Mouse (Mus musculus): ENCODE measurements around the gene Art4. TPM values are rescaled to one million over a fixed set of nuclear protein-coding genes. Genes with fewer than 3 reads are reported as not detected.
"Not testable (repeated sequence)": the region's sequence is repeated elsewhere in the genome, so short reads cannot be mapped to it uniquely, and the experiment has no call there.

The Art4 gene
- polyA plus RNA-seq, 1 experiment from 2014 or later = 0.06 TPM

DNA sequence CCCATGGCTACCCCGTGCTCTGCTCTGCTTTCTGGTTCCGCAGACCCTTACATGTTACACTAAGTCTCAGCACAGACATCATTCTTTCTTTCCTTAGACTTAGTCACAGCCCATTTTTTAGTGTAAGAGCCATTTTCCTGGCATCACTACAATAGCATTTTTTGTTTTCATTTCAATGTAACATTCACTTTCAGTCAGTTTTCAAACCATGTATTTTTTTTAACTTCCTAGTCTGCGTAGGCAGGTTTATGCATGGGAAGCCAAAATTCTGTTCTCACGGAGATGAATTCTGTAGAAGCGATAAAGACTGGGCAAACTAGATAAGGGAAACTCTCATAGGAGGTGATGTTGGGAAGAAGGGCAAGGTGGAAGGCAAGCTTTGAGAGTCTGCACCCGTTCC, 32.0 kb upstream of the Art4 start:
- Histone ChIP-seq H3K9me3 (no peaks in the 10 kb centered on the region), H3K4me3 (no peak overlapping the region), H3K9ac (replicated peaks) (no peak overlapping the region), H3K4me2 (replicated peaks) (no peak overlapping the region), H3K27me3 (no peaks in the 10 kb centered on the region), H3K4me1 (no peaks in the 10 kb centered on the region), H3K27ac (replicated peaks) (no peak overlapping the region), H3K36me3 (no peaks in the 10 kb centered on the region)
- no peak for ATAC-seq (replicated peaks)
- 94% methylated on average over 6 of the region's 6 CpGs for WGBS

DNA sequence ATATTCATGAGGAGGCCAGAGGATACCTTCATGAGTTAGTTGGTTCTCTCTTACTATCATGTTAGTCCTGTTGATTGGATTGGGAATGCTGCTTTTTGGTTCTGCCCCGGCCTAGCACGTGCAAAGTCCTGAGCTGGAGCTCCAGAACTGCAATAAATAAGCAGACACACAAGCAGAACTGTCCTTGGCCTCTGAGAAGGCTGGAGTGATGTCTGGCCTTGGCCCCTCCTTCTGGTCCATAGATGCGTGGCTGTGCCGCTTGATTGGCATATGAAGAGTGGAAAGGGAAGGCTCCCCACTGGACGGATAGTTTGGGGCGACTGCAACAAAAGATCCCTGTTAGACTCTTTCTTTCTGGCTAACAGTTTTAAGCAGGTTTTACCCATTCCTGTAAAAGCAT, 31.5 kb upstream of the Art4 start:
- H3K27me3 ChIP-seq = no peaks in the 10 kb centered on the region
- no peak overlapping the region for H3K9ac ChIP-seq (replicated peaks)
- ATAC-seq (replicated peaks) = no peak

DNA sequence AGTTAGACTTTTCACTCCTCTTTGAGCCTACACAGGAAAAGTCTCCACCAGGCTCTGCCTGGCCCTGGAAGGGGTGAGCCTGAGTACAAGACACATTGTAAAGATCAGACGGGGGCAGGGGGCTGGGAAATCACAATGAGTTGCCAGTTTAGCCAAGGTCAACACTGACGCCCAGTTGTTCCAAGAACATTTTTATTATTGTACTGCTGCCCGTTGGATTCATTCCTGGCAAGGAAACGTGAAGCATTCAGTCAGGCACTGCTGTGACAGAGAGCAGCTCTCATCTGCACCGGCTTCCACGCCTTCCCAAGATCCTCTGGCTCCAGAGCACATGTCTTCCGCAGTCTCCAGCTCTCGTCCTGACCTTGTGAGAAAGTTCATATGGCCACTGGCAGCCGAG, 30.3 kb upstream of the Art4 start:
- H3K9me3 ChIP-seq = no peaks in the 10 kb centered on the region
- H3K4me2 ChIP-seq (replicated peaks) = no peak overlapping the region
- 81% methylated on average over 9 of the region's 9 CpGs for WGBS
- no peak overlapping the region for H3K4me3 ChIP-seq
- no peaks in the 10 kb centered on the region for H3K27me3 ChIP-seq
- no peaks in the 10 kb centered on the region for H3K4me1 ChIP-seq
- H3K27ac ChIP-seq (replicated peaks) = no peak overlapping the region
- no peak overlapping the region for H3K9ac ChIP-seq (replicated peaks)
- no peak for ATAC-seq (replicated peaks)
- H3K36me3 ChIP-seq = no peaks in the 10 kb centered on the region

More for the DNA sequence above, 31.5 kb upstream of the Art4 start:
- Histone ChIP-seq H3K4me2 (replicated peaks) (no peak overlapping the region), H3K4me3 (no peak overlapping the region), H3K27ac (replicated peaks) (no peak overlapping the region), H3K9me3 (no peaks in the 10 kb centered on the region), H3K36me3 (no peaks in the 10 kb centered on the region), H3K4me1 (no peaks in the 10 kb centered on the region)
- 88% methylated on average over 6 of the region's 6 CpGs for WGBS

DNA sequence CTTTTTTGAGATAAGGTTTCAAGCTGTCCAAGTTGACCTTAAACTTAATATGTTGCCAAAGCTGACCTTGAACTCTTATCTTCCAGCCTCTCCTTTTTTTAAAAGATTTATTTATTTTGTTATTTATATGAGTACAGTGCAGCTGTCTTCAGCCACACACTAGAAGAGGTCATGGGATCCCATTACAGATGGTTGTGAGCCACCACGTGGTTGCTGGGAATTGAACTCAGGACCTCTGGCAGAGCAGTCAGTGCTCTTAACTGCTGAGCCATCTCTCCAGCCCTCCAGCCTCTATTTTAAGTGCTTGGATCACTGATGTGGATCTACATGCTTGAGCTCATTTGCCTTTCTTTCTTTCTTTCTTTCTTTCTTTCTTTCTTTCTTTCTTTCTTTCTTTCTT, 27.2 kb upstream of the Art4 start:
- not testable (repeated sequence) for H3K4me1 ChIP-seq; H3K27me3 ChIP-seq; ATAC-seq (replicated peaks); H3K9ac ChIP-seq (replicated peaks); H3K4me3 ChIP-seq; H3K27ac ChIP-seq (replicated peaks); H3K4me2 ChIP-seq (replicated peaks); H3K9me3 ChIP-seq; H3K36me3 ChIP-seq
- 59% methylated on average over 1 of the region's 1 CpGs for WGBS

DNA sequence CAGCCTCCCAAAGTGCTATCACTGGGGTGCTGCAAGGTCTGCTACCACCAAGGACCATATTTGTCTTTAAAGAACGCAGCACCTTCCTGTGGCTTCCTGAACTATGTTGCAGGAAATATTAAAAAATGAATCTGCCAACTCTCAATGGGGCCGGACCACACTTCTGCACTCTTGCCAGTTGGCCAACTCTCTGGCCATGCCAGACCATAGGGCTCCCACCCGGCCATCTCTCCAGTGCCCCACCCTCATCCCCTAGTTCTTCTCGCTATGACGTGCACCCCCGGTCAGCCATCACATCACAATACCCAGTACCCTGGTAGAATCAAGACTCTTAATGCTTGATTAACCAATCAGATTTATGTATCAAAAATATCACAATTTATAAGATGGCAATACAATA, 26.4 kb upstream of the Art4 start:
- Histone ChIP-seq H3K9ac (replicated peaks) (no peak overlapping the region), H3K4me3 (no peak overlapping the region), H3K4me2 (replicated peaks) (no peak overlapping the region), H3K27me3 (no peaks in the 10 kb centered on the region), H3K27ac (replicated peaks) (no peak overlapping the region), H3K36me3 (no peaks in the 10 kb centered on the region), H3K4me1 (no peaks in the 10 kb centered on the region), H3K9me3 (no peaks in the 10 kb centered on the region)
- ATAC-seq (replicated peaks) = no peak
- WGBS = 94% methylated on average over 6 of the region's 6 CpGs

DNA sequence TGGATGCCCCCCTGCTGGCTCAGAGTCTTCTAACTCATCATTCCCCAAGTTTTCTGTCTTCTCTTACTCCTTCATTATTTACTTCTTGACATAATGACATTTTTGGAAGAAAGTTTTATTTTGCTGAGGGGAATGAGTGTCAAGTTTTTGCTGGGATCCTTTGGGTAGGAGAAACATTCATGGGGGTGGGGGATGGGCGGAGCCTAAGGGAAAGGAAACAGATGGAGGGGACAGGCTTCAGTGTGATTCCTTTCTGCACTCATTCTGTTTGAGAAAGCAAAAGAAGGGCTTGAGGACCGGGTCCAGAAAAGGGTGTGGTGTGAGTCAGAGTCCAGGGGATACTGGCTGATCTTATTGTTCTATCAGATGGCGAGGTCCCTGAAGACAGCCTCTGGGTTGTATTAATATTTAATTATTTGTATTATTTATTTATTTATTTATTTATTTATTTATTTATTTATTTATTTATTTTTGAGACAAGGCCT, 25.9 kb upstream of the Art4 start:
- WGBS = 87% methylated on average over 3 of the region's 3 CpGs

DNA sequence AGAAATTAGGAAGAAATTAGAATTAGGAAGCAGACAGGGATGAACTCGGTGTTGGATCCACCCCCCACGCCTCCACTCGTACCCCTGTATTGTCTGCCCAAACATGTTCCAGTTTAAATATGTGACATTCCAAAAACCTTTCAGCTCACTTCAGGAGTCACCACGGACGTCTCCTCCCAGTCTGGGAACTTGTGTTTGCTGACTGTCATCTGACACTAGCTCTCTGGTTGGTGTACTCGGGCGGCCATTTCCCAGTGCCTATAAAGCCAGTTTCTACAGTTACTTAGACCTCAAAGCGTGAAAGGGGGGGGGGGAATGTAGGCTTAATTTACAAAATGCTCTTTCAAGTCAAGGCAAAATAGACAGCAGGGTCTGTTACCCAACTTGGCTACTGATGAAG, 24.1 kb upstream of the Art4 start:
- no peaks in the 10 kb centered on the region for H3K36me3 ChIP-seq
- no peak overlapping the region for H3K4me3 ChIP-seq
- H3K27me3 ChIP-seq = no peaks in the 10 kb centered on the region
- no peak overlapping the region for H3K9ac ChIP-seq (replicated peaks)
- ATAC-seq (replicated peaks) = no peak
- H3K9me3 ChIP-seq = no peaks in the 10 kb centered on the region
- H3K27ac ChIP-seq (replicated peaks) = no peak overlapping the region
- H3K4me2 ChIP-seq (replicated peaks) = no peak overlapping the region
- H3K4me1 ChIP-seq = no peaks in the 10 kb centered on the region
- 80% methylated on average over 8 of the region's 8 CpGs for WGBS

More for the DNA sequence above, 25.9 kb upstream of the Art4 start:
- Histone ChIP-seq H3K4me2 (replicated peaks) (no peak overlapping the region), H3K9ac (replicated peaks) (no peak overlapping the region), H3K27me3 (no peaks in the 10 kb centered on the region), H3K4me3 (no peak overlapping the region), H3K36me3 (no peaks in the 10 kb centered on the region), H3K4me1 (no peaks in the 10 kb centered on the region), H3K9me3 (no peaks in the 10 kb centered on the region), H3K27ac (replicated peaks) (no peak overlapping the region)
- no peak for ATAC-seq (replicated peaks)

DNA sequence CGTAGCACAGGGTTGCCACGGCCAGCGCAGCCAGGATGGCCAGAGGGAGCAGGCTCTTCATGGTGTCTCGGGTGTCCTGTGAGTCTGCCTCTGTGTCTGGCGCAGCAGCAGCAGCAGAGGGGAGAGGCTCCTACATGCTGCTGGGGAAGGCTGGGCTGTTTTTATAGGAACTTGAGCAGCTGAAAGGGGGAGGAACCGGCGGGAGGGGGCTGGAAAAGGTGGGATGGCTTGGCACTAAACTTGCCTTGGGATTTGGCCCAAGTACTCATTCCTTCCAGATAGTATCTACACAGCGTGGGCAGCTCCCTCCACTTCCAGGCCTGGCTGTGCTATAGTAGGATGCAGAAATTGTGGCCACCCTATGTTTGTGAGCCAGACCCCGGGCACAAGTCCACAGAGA, 18.1 kb upstream of the Art4 start, which contains the start of gene Mgp:
Gene Mgp (minus strand): TSS at position 154 of the 400 bp plus-strand sequence.
- Histone ChIP-seq H3K4me1 (peaks cover 16% of the 10 kb centered on the region), H3K9ac (replicated peaks) (no peak within 1 kb of the TSS), H3K27me3 (no peaks in the 10 kb centered on the region), H3K9me3 (no peaks in the 10 kb centered on the region), H3K4me2 (replicated peaks) (no peak within 1 kb of the TSS), H3K36me3 (no peaks in the 10 kb centered on the region), H3K4me3 (no peak within 1 kb of the TSS), H3K27ac (replicated peaks) (no peak within 1 kb of the TSS)
- ATAC-seq (replicated peaks) = no peak
- 57% methylated on average over 9 of the region's 9 CpGs for WGBS

DNA sequence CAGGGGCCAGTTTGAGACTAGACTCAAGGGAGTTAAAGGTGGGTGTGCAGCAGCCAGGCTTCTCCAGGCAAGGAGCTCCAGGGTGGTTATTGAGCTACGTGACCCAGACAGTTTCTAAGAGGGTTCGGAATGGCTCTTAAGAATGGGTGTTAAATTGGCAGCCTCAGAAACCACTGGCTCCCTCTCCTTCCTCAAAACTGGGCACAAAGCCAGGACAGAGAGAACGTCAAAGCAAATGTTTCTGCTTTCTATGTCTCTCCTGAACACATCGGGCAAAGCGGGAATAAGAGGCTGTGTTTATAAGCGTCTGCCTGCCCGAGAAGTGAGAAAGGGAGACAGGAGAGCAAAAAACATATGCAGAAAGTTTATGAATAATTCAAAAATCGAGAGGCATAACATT, 17.1 kb upstream of the Art4 start:
- no peaks in the 10 kb centered on the region for H3K36me3 ChIP-seq
- no peak overlapping the region for H3K27ac ChIP-seq (replicated peaks)
- H3K4me2 ChIP-seq (replicated peaks) = no peak overlapping the region
- H3K4me3 ChIP-seq = no peak overlapping the region
- ATAC-seq (replicated peaks) = no peak
- no peak overlapping the region for H3K9ac ChIP-seq (replicated peaks)
- peaks cover 16% of the 10 kb centered on the region for H3K4me1 ChIP-seq
- H3K9me3 ChIP-seq = no peaks in the 10 kb centered on the region
- 15% methylated on average over 8 of the region's 8 CpGs for WGBS
- no peaks in the 10 kb centered on the region for H3K27me3 ChIP-seq

DNA sequence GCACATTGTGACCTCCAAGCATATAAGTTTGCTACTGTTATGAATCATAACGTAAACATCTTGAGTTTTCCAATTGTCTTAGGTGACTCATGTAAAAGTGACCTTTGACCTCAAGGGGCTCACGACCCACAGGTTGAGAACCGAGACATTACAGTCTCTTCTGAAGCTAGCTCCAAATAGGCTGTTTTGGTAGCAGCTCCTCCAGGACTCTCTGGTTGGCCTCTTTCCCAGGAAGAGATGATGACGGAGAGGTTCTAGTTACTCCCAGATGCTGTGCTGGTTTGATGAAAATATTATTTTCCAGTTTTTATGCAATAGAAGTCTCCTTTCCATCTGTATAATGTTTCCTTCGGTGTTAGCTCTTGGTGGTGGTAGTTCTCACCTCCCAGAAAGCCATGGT, 11.4 kb upstream of the Art4 start:
- H3K4me2 ChIP-seq (replicated peaks) = no peak overlapping the region
- H3K9ac ChIP-seq (replicated peaks) = no peak overlapping the region
- H3K36me3 ChIP-seq = no peaks in the 10 kb centered on the region
- H3K4me1 ChIP-seq = peaks cover under 1% of the 10 kb centered on the region; the same call in 1 of the 2 replicates
- H3K27ac ChIP-seq (replicated peaks) = no peak overlapping the region
- whole genome bisulfite sequencing = 83% methylated on average over 5 of the region's 5 CpGs
- H3K4me3 ChIP-seq = no peak overlapping the region
- no peak for ATAC-seq (replicated peaks)
- no peaks in the 10 kb centered on the region for H3K9me3 ChIP-seq
- H3K27me3 ChIP-seq = no peaks in the 10 kb centered on the region

DNA sequence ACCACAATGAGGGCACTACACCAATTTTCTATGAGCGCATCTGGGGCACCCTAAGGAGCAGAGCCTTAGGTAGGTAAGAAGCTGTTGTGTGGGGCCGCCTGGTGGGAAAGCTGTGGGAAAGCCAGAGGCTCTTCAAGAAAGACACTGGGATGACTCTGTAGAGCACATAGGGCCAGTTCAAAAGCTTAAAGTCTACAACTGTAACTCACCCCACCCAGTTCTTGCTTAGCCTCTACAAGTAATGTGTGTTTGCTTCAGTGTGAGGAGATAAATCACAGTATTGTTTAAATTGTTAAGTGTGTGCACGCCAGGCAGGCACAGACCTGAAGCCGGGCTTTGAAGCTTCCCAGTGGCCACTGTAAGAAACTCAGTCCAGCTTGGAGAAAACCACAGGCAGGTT, 8.6 kb upstream of the Art4 start:
- WGBS = 82% methylated on average over 4 of the region's 4 CpGs
- no peak overlapping the region for H3K9ac ChIP-seq (replicated peaks)
- H3K4me2 ChIP-seq (replicated peaks) = no peak overlapping the region
- H3K27me3 ChIP-seq = no peaks in the 10 kb centered on the region
- no peaks in the 10 kb centered on the region for H3K4me1 ChIP-seq
- no peak for ATAC-seq (replicated peaks)
- H3K36me3 ChIP-seq = no peaks in the 10 kb centered on the region
- H3K4me3 ChIP-seq = no peak overlapping the region
- H3K9me3 ChIP-seq = no peaks in the 10 kb centered on the region
- H3K27ac ChIP-seq (replicated peaks) = no peak overlapping the region

DNA sequence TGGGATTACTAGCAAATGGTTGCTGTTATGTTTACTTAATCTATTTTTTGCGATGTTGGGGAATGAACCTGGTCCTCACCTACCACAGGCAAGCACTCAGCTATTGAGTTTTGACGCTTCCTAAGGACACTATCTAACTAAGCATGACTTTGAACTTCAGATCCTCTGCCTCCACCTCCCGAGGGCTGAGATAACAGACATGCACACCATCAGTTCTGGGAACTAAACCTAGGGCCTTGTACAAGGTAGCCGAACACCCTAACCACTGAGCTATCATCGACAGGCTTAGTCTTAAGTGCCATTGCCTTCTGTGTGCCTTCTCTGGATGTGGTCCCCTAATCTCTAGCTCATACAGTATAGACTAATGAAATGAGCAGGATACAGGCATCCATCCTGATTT, 7.8 kb upstream of the Art4 start:
- Histone ChIP-seq H3K9ac (replicated peaks) (no peak overlapping the region), H3K36me3 (no peaks in the 10 kb centered on the region), H3K27me3 (no peaks in the 10 kb centered on the region), H3K9me3 (no peaks in the 10 kb centered on the region), H3K4me3 (no peak overlapping the region), H3K27ac (replicated peaks) (no peak overlapping the region), H3K4me2 (replicated peaks) (no peak overlapping the region), H3K4me1 (no peaks in the 10 kb centered on the region)
- no peak for ATAC-seq (replicated peaks)
- 91% methylated on average over 5 of the region's 5 CpGs for WGBS

DNA sequence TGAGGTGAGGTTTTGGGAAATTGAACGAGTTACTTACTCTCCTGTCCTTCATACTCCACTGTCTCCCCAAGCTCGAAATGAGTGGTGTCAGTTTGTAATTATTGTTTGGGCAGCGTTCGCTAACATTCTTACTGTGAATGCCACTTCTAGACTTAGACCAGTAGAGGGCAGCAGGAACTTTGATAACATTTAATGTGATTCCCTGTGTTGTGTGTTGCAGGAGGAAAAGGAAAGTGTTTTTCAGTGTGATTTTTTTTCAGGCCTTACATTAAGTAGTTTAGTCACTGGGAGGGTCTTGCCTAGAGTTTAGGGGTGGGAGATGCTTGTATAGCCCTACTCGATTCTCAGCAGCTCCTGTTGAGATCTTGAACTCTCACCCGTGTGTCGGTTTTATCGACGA, 3.5 kb upstream of the Art4 start:
- no peak overlapping the region for H3K4me3 ChIP-seq
- no peaks in the 10 kb centered on the region for H3K9me3 ChIP-seq
- H3K9ac ChIP-seq (replicated peaks) = no peak overlapping the region
- H3K36me3 ChIP-seq = no peaks in the 10 kb centered on the region
- H3K4me2 ChIP-seq (replicated peaks) = no peak overlapping the region
- no peak overlapping the region for H3K27ac ChIP-seq (replicated peaks)
- WGBS = 49% methylated on average over 9 of the region's 9 CpGs
- H3K27me3 ChIP-seq = no peaks in the 10 kb centered on the region
- peak; percentile 68; the same call in 1 of the 2 replicates for ATAC-seq (replicated peaks)
- no peaks in the 10 kb centered on the region for H3K4me1 ChIP-seq
